Mouse (Mus musculus) adipocyte (in vitro differentiated cells): ENCODE results near the gene Comt.
A peak's percentile ranks its signal among the peaks of the same experiment; 100 is the strongest.

Source experiments
- DNase-seq: peaks from one replicate; pipeline ENCODE4 v3.0.0-alpha.2; 2016; ENCODE audit warnings: low spot score

Comt gene

DNA sequence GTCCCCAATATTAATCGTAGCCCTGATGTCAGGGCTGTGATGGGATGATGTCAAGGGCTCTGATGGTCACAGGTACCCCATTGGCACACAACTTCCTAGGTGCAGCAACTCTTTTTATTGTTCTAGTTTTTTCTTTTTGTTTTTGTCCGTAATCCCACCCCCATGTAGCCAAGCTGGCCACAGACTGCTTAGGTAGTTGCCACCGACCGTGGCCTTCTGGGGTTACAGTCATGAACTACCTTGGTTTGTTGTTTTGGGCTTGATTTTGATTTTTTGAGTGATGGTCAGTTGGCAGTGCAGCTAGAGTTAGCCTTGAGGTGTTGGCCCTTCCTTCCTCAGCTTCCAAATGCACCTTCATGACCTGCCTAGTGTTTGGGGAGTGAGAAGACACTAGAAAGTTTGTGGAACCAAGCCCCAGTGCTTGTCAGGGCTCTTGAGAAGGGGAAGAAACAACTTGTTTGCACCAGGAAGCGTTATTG, at the start of gene Comt:
Gene Comt (minus strand): TSS at position 51 of the 479 bp plus-strand sequence.
- no peak for DNase-seq

GRCm38 (mm10) chr16:18474021-18474420, 47.4 kb upstream of the Comt start:
- DNase-seq: no peak

DNA sequence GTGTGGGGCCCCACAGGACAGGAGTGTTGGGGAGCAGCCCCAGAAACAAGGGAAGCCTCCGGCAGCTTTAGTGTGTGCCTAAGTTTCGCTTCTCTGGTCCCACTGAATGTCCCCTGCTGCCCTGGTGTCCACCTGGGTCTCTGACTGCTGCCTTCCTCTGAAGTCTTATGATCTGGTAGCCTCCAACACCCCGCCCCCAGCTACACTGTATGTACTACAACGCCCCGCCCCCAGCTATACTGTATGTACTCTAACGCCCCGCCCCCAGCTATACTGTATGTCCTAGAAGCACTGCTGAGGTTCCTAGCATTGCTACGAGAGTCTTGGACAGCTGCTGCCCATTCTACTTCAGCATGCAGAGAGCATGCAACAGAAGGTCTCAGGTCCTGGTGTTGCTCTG, 46.3 kb upstream of the Comt start:
- no peak for DNase-seq

DNA sequence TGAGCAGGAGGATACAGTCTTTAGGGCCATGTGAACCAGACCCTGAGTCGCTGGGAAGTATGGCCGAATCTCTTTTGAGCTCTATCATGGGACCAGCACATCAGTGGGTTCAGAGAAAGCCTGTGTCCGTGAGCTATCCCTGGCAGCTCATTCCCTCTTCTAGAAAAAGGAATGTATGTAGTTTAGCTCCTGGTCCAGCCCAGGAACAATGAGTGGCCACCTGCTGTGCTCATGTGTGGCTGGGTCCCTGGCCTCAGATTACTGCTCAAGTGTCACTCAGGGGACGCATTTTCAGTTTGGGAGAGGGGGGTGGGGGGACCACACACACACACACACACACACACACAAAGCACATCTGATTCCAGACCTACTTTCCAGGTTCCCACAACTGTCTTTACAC, 45.8 kb upstream of the Comt start:
- DNase-seq: no peak

- DNase-seq: no peak
These were observed 45.3 kb upstream of the Comt start for GRCm38 (mm10) chr16:18471976-18472375.

DNA sequence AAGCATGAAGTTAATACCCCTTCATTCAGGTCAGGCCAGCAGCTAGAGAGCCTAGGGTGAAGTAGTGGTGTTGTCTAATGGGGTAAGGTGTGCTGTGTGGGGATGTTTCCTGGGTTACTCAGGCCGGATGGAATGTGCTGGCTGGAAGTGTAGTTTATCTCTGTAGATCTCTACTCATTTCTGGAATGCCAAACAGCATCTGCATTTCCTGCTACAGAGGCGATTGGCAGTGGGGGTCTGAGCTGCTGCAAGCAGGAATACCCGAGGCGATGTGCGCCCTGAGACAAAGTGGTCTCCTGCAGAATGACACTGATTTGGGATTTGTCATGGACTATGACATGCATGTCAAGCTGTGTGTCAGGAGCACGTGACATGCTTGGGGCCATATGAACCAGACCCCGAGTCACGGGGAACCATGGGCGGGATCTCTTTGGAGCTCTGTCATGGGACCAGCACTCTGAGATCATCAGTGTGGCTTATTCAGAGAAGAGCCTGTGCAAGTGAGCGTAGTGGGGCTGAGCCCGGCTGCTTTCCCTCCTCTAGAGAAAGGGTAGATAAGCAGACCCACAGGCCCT, 44.8 kb upstream of the Comt start:
- no peak for DNase-seq

DNA sequence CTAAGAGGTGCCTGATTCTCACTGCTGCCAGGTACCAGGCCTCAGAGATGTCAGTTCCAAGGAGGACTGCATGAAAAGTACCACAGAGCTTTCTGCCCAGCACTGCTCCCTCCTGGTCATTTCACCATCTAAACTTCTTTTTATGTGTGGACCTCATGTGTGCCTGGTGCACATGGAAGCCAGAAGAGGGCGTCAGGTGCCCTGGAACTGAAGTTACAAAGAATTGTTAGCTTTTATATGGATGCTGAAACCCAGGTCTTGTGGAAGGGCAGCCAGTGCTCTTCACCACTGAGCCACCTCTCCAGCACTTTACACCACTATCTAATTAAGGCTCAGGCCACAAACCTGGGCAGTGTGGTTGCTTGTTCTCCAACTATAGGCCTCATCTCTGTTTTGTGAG, 44.2 kb upstream of the Comt start:
- DNase-seq: no peak

DNA sequence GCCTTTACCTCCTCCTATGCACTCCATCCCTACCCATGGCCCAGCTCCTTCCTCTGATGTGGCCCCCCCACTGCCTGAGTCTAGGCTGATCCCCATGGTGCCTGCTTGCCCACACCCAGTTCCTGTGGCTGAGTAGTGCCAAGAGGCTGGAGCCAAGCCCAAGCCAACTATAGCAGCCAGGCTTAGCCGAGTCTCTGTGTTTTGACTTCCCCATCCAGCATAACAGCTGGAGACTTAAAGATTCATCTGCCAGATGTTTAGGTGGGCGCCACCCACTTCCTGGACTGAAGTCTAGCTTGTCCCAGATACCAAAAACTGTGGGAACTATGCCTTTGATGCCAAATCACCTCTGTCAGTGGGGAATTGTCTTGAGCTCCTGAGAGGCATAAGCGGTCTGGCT, 37.6 kb upstream of the Comt start:
- DNase-seq: no peak

DNA sequence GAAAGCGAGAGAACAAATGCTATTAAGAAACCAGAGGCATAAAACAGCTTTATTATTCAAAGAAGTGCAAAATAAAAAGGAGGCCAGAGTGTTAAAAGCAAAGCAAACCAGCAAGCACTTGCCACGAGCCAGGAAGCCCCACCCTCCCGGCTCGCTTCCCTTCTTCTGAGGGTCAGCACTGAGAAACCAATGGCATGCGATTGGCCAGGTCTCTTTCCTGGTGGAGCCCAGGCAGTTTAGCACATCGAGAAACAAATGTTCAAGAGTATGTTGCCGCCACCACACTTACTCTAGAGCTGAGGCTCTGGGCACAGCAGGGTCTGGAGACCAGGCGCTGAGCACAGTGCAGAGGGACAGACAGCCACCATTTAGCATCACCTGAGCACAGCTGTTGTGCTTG, 35.9 kb upstream of the Comt start:
- DNase-seq: no peak

- no peak for DNase-seq
These were observed 35.4 kb upstream of the Comt start for GRCm38 (mm10) chr16:18462031-18462430.

DNA sequence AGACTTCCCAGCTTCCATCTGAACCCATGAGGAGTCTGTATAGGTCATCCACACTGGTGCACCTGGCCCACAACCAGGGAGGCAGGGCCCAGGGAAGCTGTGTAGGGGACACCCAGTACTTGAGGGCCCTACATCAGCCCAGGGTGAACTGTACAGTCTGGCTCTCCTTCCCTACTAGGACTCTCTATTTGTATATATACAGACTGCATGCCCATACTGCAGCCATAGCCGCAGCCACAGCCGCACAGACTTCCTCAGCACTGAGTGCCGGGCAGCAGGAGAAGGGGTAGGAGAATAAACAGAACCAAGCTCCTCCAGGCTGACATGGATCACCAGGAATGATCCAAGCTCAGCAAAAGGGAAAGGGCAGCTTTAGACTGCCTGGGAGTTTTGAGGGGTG, 34.2 kb upstream of the Comt start:
- DNase-seq: no peak

DNA sequence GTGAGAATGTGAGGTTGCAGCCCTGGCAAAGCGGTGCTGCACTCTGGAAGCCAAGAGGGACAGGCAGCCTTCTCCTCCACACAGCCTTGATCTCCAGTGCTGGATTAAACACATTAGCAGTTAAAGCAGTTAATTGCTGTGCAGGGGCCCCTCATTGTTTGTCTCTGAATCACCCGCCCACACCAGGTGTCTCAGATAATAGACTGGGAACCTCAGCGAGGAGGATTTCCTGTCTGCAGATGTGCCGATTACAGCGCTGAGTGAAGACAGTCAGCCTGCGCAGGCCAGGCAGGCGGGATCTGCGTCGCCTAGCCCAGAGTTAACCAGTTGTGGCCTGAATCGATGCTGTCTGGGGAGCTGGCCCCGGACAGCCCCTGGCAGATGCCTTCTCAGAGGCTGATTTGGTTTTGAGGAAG, 33.3 kb upstream of the Comt start:
- DNase-seq: no peak

DNA sequence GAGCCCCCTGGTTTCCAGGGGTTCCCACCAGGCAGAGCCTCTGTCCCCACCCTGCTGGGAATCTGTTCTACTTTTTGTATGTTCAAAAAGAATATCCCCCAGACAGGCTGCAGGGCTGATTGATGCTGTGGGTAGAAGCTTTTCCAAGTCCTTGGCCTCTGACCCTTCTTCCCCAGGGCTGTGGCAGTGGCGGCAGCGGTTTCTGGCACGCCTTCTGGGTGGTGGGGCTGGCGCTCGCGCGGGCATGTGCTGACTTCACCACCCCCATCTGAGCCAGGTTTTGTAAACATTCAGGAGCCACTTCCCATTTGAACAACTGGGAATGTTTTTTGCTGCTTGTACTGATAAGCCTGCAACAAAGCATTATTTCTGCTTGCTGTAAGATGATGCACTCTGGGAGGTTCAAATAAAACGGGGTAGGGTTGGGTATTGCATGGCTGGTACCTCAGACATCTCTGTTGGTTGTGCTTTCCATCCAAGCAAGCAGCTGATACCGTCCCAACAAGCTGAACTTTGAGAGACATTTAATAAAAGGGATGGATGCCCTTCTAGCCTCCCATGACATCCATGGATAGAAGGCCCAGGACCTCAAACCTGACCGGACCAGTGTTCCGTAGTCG, 32.8 kb upstream of the Comt start:
- no peak for DNase-seq

GRCm38 (mm10) chr16:18458661-18459060, 32.0 kb upstream of the Comt start:
- DNase-seq: no peak

DNA sequence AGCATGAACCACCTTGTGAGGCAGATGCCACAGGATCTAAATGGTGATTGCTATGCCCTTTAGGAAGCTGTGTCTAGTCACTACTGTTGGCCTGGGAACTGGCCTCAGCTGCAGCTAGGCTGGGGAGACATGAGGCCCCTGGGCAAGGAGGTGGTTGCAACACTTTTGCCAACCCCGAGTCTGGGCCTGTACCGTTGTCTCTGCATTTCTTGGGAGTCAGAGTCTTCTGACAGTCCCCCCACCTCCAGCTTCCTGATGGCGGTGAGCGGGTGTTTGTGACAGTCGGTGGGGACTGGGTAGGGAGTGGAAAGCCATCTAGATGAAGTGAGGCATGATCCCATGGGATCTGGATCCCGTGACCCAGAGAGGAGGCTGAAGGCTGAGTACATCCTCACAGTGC, 28.8 kb upstream of the Comt start:
- no peak for DNase-seq

- DNase-seq: no peak
These were observed 27.2 kb upstream of the Comt start for GRCm38 (mm10) chr16:18453846-18454245.

- no peak for DNase-seq
These were observed 25.8 kb upstream of the Comt start for GRCm38 (mm10) chr16:18452361-18452862.

DNA sequence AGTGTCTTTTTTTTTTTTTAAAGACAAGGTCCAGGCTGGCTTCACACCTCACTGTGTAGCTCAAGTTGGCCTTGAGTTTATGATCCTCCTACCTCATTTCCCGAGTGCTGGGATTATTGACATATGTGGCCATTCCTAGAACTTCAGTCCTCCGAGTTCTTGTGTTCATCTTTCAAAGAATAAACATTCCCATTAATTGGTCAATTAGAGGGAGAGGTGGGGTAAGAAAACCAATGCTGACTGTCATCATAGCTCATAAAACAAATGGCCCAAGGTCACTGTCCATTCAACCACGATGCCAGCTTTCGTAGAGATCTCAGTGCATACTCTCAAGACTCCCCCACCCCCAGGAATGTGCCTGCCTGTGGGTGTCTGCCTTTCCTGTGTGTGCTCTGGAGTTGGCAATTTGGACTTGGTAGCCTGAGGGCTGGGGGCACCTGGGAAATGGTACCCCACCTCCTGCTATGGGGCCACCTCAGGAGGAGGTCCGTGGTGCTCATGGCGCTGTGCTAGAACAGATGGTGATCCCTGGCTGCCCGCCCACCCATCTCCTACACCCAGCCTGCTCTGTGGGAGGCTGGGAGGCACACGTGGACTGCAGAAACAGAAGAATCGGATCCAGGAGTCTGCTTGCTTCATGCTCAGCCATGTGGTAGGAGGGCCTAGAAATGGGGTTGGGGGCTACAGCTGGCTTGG, 25.0 kb upstream of the Comt start:
- no peak for DNase-seq

GRCm38 (mm10) chr16:18449005-18449404, 22.4 kb upstream of the Comt start:
- no peak for DNase-seq

DNA sequence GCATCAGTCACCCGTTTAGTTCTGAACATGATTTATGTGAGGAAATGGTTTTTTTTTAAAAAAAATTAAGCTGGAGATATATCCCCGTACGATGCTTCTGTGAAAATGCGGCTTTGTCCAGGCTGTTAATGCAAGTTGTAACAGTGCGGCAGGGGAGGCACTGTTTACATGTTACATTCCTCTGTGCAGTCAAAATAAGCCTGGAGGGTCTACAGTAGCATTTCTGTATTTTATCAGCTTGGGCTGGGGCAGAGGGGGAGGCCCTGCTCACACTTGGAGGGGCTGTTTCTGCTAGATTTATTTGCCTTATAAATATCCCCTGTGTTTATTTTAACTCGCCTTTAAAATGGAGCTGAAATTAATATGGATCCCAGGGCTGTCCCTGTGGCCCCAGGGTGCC, 21.5 kb upstream of the Comt start:
- no peak for DNase-seq

GRCm38 (mm10) chr16:18447243-18447642, 20.6 kb upstream of the Comt start:
- DNase-seq: no peak

GRCm38 (mm10) chr16:18443385-18443841, 16.8 kb upstream of the Comt start:
- peak; percentile 92 for DNase-seq

DNA sequence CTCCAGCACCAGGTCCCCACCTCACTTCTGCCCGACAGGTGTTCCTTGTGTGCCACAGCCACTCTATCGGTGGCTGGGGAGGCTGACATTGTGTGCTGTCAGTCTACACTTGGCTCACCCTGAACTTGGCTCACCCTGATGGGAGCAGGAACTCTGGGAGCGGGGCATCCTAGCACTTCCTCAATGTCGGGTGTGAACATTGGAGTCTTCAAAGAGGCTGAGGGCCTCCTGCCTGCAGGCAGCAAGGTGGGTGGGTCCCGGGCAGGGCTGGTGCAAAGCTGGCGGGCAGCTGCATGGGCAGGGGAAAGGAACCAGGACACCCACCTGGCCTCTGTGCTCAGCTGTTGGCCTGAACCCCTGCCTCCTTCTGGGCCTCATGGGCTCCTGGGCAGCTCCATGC, 9.5 kb upstream of the Comt start:
- no peak for DNase-seq
